Mouse (Mus musculus) C2C12 (cell line): ENCODE results near the gene Atat1. TPM values are rescaled to one million over a fixed set of nuclear protein-coding genes. Genes with fewer than 3 reads are reported as not detected.

Experiments
- H3K27me3 ChIP-seq: one replicate; pipeline ENCODE4 v1.6.1; 2011; ENCODE audit not compliant: control insufficient read depth, insufficient read depth, insufficient read length
- H3K36me3 ChIP-seq: one replicate; pipeline ENCODE4 v1.6.1; 2011; ENCODE audit not compliant: control insufficient read depth, insufficient read depth
- H3K4me3 ChIP-seq: one replicate; pipeline ENCODE4 v1.5.1; 2011; ENCODE audit warnings: mild to moderate bottlenecking, control low read depth; ENCODE audit not compliant: poor library complexity, insufficient read depth, severe bottlenecking
- H3K79me2 ChIP-seq: one replicate; pipeline ENCODE4 v1.6.1; 2011; ENCODE audit not compliant: control insufficient read depth, insufficient read depth
- H3K79me3 ChIP-seq: one replicate; pipeline ENCODE4 v1.6.1; 2011; ENCODE audit warnings: low read depth, control low read depth
- H3ac ChIP-seq: one replicate; pipeline ENCODE3; 2011; ENCODE audit warnings: low read depth; ENCODE audit not compliant: control insufficient read depth, insufficient read length
- CEBPB ChIP-seq: IDR thresholded peaks from one replicate; pipeline ENCODE4 v1.6.1; 2011; ENCODE audit warnings: low read depth, mild to moderate bottlenecking, control low read depth, moderate library complexity
- CTCF ChIP-seq: IDR thresholded peaks from one replicate; pipeline ENCODE4 v1.5.1; 2011; ENCODE audit not compliant: control insufficient read depth, insufficient read depth, insufficient read length
- FOSL1 ChIP-seq: IDR thresholded peaks from one replicate; pipeline ENCODE4 v1.8.0; 2011; ENCODE audit warnings: mild to moderate bottlenecking, low read length; ENCODE audit not compliant: poor library complexity, insufficient read depth, severe bottlenecking
- MAX ChIP-seq: IDR thresholded peaks from one replicate; pipeline ENCODE4 v1.6.1; 2011; ENCODE audit warnings: mild to moderate bottlenecking, control low read depth
- MYOD1 ChIP-seq: IDR thresholded peaks from one replicate; pipeline ENCODE4 v1.6.1; 2011; ENCODE audit warnings: low read depth; ENCODE audit not compliant: control insufficient read depth, insufficient read length
- MYOG ChIP-seq: IDR thresholded peaks from one replicate; pipeline ENCODE4 v1.6.1; 2011; ENCODE audit not compliant: control insufficient read depth, insufficient read length; ENCODE audit errors: extremely low read depth
- USF1 ChIP-seq: IDR thresholded peaks from one replicate; pipeline ENCODE4 v1.6.1; 2011; ENCODE audit warnings: low read depth, mild to moderate bottlenecking, control low read depth, moderate library complexity
- polyA plus RNA-seq: library from polyadenylated mRNA; unstranded; fragments of >200 nt; fragmentation: generic; extraction: Trizol; gene quantifications from one replicate; pipeline ENCODE4 v1.2.1, GENCODE M21; 2012; ENCODE audit warnings: missing spikeins

The Atat1 gene
- polyA plus RNA-seq, 1 experiment = 13.1 TPM

- H3K36me3 ChIP-seq = peaks cover 28% of the 10 kb centered on the region
Observed at GRCm38 (mm10) chr17:35896781-35897643, 12.9 kb downstream of the Atat1 start, which contains the start of gene 2310061I04Rik. Gene 2310061I04Rik, minus strand, starts transcription at chr17:35897431.

GRCm38 (mm10) chr17:35887725-35888124 lies 22.1 kb downstream of the Atat1 start:
- Histone ChIP-seq H3K79me2 (no peaks in the 10 kb centered on the region), H3K27me3 (no peaks in the 10 kb centered on the region), H3ac (no peak overlapping the region), H3K36me3 (peaks cover 72% of the 10 kb centered on the region), H3K79me3 (no peaks in the 10 kb centered on the region), H3K4me3 (no peak overlapping the region)
- TF ChIP-seq USF1 (no peak), CEBPB (no peak), MAX (no peak), FOSL1 (no peak), CTCF (no peak), MYOD1 (no peak), MYOG (no peak)

More at GRCm38 (mm10) chr17:35896781-35897643, 12.9 kb downstream of the Atat1 start, which contains the start of gene 2310061I04Rik:
- Histone ChIP-seq H3ac (peak within 1 kb of the TSS; percentile 70), H3K79me3 (peaks cover 4% of the 10 kb centered on the region), H3K79me2 (peaks cover 18% of the 10 kb centered on the region), H3K4me3 (peak within 1 kb of the TSS; percentile 64), H3K27me3 (no peaks in the 10 kb centered on the region)
- no peak for TF ChIP-seq FOSL1
- no peak for TF ChIP-seq CEBPB
- no peak for TF ChIP-seq MYOG
- no peak for TF ChIP-seq USF1
- TF ChIP-seq CTCF = no peak
- TF ChIP-seq MAX = no peak
- TF ChIP-seq MYOD1 = no peak

GRCm38 (mm10) chr17:35883777-35884176 lies 26.1 kb downstream of the Atat1 start:
- Histone ChIP-seq H3K79me3 (peaks cover 14% of the 10 kb centered on the region), H3K79me2 (peaks cover 23% of the 10 kb centered on the region), H3K27me3 (no peaks in the 10 kb centered on the region), H3K36me3 (peaks cover 47% of the 10 kb centered on the region), H3K4me3 (no peak overlapping the region), H3ac (no peak overlapping the region)
- TF ChIP-seq CTCF = no peak
- TF ChIP-seq MYOD1 = no peak
- no peak for TF ChIP-seq MAX
- TF ChIP-seq FOSL1 = no peak
- no peak for TF ChIP-seq CEBPB
- no peak for TF ChIP-seq MYOG
- no peak for TF ChIP-seq USF1

- Histone ChIP-seq H3K36me3 (peaks cover 40% of the 10 kb centered on the region), H3K4me3 (no peak overlapping the region), H3K79me3 (peaks cover 14% of the 10 kb centered on the region), H3K27me3 (no peaks in the 10 kb centered on the region), H3ac (no peak overlapping the region), H3K79me2 (peaks cover 23% of the 10 kb centered on the region)
- TF ChIP-seq FOSL1 (no peak), CEBPB (no peak), MAX (no peak)
Observed at GRCm38 (mm10) chr17:35882924-35883323, 27.0 kb downstream of the Atat1 start.

- Histone ChIP-seq H3K36me3 (peaks cover 37% of the 10 kb centered on the region), H3K79me2 (peaks cover 32% of the 10 kb centered on the region), H3K79me3 (peaks cover 18% of the 10 kb centered on the region), H3K27me3 (no peaks in the 10 kb centered on the region), H3ac (peak within 1 kb of the TSS; percentile 100), H3K4me3 (peak within 1 kb of the TSS; percentile 96)
- TF ChIP-seq MYOG (no peak), MAX (no peak), USF1 (no peak), CEBPB (no peak), MYOD1 (no peak), CTCF (no peak), FOSL1 (no peak)
Observed at GRCm38 (mm10) chr17:35879245-35880057, 30.4 kb downstream of the Atat1 start, which contains the start of gene Dhx16. Gene Dhx16, plus strand, starts transcription at chr17:35879819.
